Mouse (Mus musculus) hindbrain, embryonic 15.5 days (tissue): ENCODE results near the gene Agps. TPM values are rescaled to one million over a fixed set of nuclear protein-coding genes. Genes with fewer than 3 reads are reported as not detected.
"Not testable (repeated sequence)": the region's sequence is repeated elsewhere in the genome, so short reads cannot be mapped to it uniquely, and the experiment has no call there.

Experiments used
- ATAC-seq: fragments of 200-750 bp; cut with Nextera tagmentation; 2 replicates; pipeline ENCODE4 v1.8.0; 2017; ENCODE audit warnings: low read depth, moderate number of reproducible peaks, moderate TSS enrichment; ENCODE audit not compliant: low FRiP score
- H3K27ac ChIP-seq: fragments of 300-500 bp; sonication (generic); replicated peaks from 2 replicates; pipeline ENCODE4 v1.5.1; 2015; ENCODE audit warnings: mild to moderate bottlenecking, inconsistent platforms
- H3K27me3 ChIP-seq: fragments of 300-500 bp; sonication (generic); 2 replicates; pipeline ENCODE4 v1.6.1; 2015; ENCODE audit warnings: control low read depth, inconsistent platforms
- H3K36me3 ChIP-seq: fragments of 300-500 bp; sonication (generic); 2 replicates; pipeline ENCODE4 v1.6.1; 2015; ENCODE audit warnings: control low read depth, inconsistent platforms
- H3K4me1 ChIP-seq: fragments of 300-500 bp; sonication (generic); replicated peaks from 2 replicates; pipeline ENCODE4 v1.6.1; 2015; ENCODE audit warnings: control low read depth, inconsistent platforms
- H3K4me2 ChIP-seq: fragments of 300-500 bp; sonication (generic); 2 replicates; pipeline ENCODE4 v1.6.1; 2015; ENCODE audit warnings: moderate library complexity, mild to moderate bottlenecking, inconsistent platforms
- H3K4me3 ChIP-seq: fragments of 300-500 bp; sonication (generic); 2 replicates; pipeline ENCODE4 v1.5.1; 2015; ENCODE audit warnings: mild to moderate bottlenecking, inconsistent platforms
- H3K9ac ChIP-seq: fragments of 300-500 bp; sonication (generic); 2 replicates; pipeline ENCODE4 v1.6.1; 2015; ENCODE audit warnings: inconsistent platforms
- H3K9me3 ChIP-seq: fragments of 300-500 bp; sonication (generic); 2 replicates; pipeline ENCODE4 v1.6.1; 2016; ENCODE audit warnings: control low read depth, inconsistent platforms
- WGBS: fragments of 180-500 bp; shearing (Covaris S2); methylation state at CpG from one replicate; pipeline ENCODE4 v1.1.7; 2015; 5-methylcytosine and 5-hydroxymethylcytosine counted together
- polyA plus RNA-seq: library from polyadenylated mRNA; unstranded; fragments of >200 nt; fragmentation: Nextera tagmentation; extraction: Ambion mirVana; gene quantifications from 2 replicates; pipeline ENCODE4 v1.2.1, GENCODE M21; 2015

The Agps gene
- polyA plus RNA-seq, 1 experiment from 2014 or later, result 28.0 TPM

DNA sequence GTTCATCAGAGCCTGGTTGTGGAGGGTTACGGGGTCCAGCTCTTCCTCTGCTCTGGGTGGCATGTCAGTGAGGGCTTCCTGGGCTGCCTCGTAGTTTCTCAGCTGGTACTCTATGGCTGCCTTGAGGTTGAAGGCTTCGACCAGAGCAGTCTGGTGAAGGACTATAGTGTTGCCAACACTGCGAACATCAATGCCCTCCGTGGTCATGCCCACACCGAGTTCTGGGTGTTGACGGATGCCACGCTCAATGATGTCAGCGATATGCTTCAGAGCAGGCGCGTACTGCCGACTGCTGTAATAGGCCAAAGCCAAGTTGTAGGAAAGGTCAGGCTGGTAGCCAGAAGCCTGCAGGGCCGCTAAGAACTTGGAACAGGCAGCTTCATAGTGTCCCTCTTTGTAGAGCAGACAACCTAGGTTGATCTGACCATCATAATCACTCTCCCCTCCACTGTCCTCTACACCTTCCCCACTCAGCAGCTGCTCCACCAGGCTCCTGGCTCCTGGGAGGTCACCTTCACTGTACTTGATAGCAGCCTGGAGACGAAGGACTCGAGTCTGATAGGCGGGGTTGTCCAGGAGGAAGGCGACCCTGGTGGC is 105.6 kb downstream of the Agps start:
- peak overlapping the region; percentile 35; the same call in 1 of the 2 replicates for H3K9ac ChIP-seq
- 72% methylated on average over 16 of the region's 17 CpGs for WGBS
- not testable (repeated sequence) for H3K36me3 ChIP-seq, H3K9me3 ChIP-seq, H3K4me1 ChIP-seq, H3K27me3 ChIP-seq
- H3K27ac ChIP-seq, result peak overlapping the region; percentile 92
- ATAC-seq, result peak; percentile 31; the same call in 1 of the 2 replicates
- peak overlapping the region; percentile 57 for H3K4me2 ChIP-seq
- H3K4me3 ChIP-seq, result peak overlapping the region; percentile 55

GRCm38 (mm10) chr2:75938117-75939063 is 106.4 kb downstream of the Agps start, which contains the start of gene Ttc30b:
Ttc30b (minus strand) TSS chr2:75938585.
- Histone ChIP-seq H3K27ac (peak within 1 kb of the TSS; percentile 92), H3K36me3 (no peaks in the 10 kb centered on the region), H3K4me2 (peak within 1 kb of the TSS; percentile 57), H3K4me3 (peak within 1 kb of the TSS; percentile 55), H3K4me1 (peaks cover 4% of the 10 kb centered on the region; the same call in 1 of the 2 replicates), H3K9ac (peak within 1 kb of the TSS; percentile 35), H3K9me3 (no peaks in the 10 kb centered on the region), H3K27me3 (no peaks in the 10 kb centered on the region)
- 3% methylated on average over 39 of the region's 42 CpGs for WGBS
- ATAC-seq, result peak; percentile 93

- ATAC-seq, result no peak
- H3K36me3 ChIP-seq, result no peaks in the 10 kb centered on the region
- no peaks in the 10 kb centered on the region for H3K9me3 ChIP-seq
- H3K9ac ChIP-seq, result no peak overlapping the region
- H3K4me2 ChIP-seq, result no peak overlapping the region
- no peak overlapping the region for H3K27ac ChIP-seq
- H3K27me3 ChIP-seq, result no peaks in the 10 kb centered on the region
- no peaks in the 10 kb centered on the region for H3K4me1 ChIP-seq
- 92% methylated on average over 8 of the region's 8 CpGs for WGBS
- no peak overlapping the region for H3K4me3 ChIP-seq
Observed at GRCm38 (mm10) chr2:75950685-75951084, 118.7 kb downstream of the Agps start.

DNA sequence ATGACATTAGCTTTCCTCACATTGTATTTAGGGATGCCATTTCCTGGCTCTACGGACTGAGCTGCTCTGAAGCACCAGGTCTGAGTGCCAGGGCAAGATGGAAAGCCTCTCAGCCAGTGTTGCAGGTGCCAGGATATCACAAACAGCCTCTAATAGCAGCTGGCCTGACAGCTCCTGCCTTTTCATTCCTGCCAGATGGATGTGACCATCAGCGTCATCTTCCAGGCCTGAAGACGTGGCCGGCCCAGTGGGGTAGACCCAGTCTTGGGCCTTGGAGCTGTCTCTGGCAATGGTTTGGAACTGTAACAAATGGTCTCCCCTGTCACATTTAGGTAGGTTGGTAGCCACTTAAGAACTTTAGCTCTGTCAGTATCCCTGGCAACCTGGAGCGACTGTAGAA is 121.3 kb downstream of the Agps start:
- 87% methylated on average over 5 of the region's 5 CpGs for WGBS
- H3K4me1 ChIP-seq, result peaks cover 1% of the 10 kb centered on the region; the same call in 1 of the 2 replicates
- no peaks in the 10 kb centered on the region for H3K9me3 ChIP-seq
- no peaks in the 10 kb centered on the region for H3K27me3 ChIP-seq
- no peak overlapping the region for H3K4me3 ChIP-seq
- H3K9ac ChIP-seq, result no peak overlapping the region
- H3K36me3 ChIP-seq, result no peaks in the 10 kb centered on the region
- H3K27ac ChIP-seq, result no peak overlapping the region
- ATAC-seq, result no peak
- no peak overlapping the region for H3K4me2 ChIP-seq

DNA sequence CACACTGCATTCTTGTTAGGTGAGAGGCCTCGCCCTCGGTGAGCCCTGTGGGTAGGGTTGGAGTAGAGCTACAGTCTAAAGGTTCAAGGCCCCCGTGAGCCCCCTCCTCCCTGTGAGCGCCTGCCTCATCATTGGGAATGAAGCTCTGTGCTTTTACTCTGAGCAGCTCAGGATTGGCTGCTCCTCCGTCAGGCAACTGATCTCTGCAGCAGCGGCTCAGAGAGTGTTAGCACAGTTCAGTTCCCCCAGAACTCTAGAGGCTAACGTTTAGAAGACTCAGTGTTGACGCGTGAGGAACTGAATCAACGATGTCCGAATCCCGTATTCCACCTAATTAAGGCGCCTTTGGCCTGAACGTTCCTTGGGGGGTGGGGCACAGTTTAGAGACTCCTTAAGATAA is 123.7 kb downstream of the Agps start:
- H3K4me1 ChIP-seq, result peaks cover 23% of the 10 kb centered on the region
- H3K9ac ChIP-seq, result no peak overlapping the region
- no peak overlapping the region for H3K4me3 ChIP-seq
- no peaks in the 10 kb centered on the region for H3K9me3 ChIP-seq
- no peak for ATAC-seq
- 56% methylated on average over 14 of the region's 14 CpGs for WGBS
- H3K27ac ChIP-seq, result no peak overlapping the region
- no peak overlapping the region for H3K4me2 ChIP-seq
- no peaks in the 10 kb centered on the region for H3K36me3 ChIP-seq
- no peaks in the 10 kb centered on the region for H3K27me3 ChIP-seq

DNA sequence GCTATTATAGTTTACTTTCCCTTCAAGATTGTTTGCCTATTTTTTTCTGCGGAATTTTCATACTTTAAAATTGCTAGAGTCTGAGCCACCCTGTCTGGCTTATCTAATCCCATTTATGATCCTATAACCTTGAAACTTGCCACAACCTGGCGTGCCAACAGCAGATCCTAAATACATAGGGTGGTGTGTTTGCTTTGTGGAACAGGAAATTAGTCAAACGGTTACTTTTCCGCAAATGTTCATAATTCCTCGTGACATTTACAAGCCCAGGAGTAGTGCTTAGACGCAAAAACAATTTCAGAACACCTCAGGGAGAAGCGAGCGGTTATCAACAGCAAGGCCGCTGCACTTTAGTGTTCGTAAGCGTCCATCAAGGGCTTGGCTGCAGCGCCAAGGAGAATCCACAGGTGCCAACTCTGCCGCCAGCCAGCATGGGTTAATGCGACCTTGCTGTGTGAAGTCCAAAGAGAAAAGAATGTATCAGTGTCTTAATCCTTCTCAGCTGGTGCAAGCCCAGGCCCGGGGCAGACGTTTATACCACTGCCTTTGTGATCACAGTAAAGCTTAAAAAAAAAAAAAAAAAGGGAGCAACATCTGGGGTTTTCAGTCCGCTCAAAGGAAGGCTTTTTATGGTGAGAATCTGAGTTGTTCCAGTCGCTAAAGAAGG is 127.3 kb downstream of the Agps start:
- Histone ChIP-seq H3K4me3 (no peak overlapping the region), H3K9me3 (no peaks in the 10 kb centered on the region), H3K36me3 (no peaks in the 10 kb centered on the region), H3K4me1 (peaks cover 26% of the 10 kb centered on the region), H3K27me3 (no peaks in the 10 kb centered on the region), H3K4me2 (peak overlapping the region; percentile 45), H3K27ac (peak overlapping the region; percentile 69), H3K9ac (no peak overlapping the region)
- ATAC-seq, result no peak
- WGBS, result 32% methylated on average over 18 of the region's 18 CpGs

GRCm38 (mm10) chr2:75959850-75960365 is 127.9 kb downstream of the Agps start:
- H3K4me1 ChIP-seq, result peaks cover 32% of the 10 kb centered on the region
- no peak overlapping the region for H3K9ac ChIP-seq
- WGBS, result 9% methylated on average over 15 of the region's 15 CpGs
- peak; percentile 74 for ATAC-seq
- H3K4me2 ChIP-seq, result peak overlapping the region; percentile 45
- no peaks in the 10 kb centered on the region for H3K9me3 ChIP-seq
- no peak overlapping the region for H3K4me3 ChIP-seq
- no peaks in the 10 kb centered on the region for H3K27me3 ChIP-seq
- no peaks in the 10 kb centered on the region for H3K36me3 ChIP-seq
- H3K27ac ChIP-seq, result peak overlapping the region; percentile 69

DNA sequence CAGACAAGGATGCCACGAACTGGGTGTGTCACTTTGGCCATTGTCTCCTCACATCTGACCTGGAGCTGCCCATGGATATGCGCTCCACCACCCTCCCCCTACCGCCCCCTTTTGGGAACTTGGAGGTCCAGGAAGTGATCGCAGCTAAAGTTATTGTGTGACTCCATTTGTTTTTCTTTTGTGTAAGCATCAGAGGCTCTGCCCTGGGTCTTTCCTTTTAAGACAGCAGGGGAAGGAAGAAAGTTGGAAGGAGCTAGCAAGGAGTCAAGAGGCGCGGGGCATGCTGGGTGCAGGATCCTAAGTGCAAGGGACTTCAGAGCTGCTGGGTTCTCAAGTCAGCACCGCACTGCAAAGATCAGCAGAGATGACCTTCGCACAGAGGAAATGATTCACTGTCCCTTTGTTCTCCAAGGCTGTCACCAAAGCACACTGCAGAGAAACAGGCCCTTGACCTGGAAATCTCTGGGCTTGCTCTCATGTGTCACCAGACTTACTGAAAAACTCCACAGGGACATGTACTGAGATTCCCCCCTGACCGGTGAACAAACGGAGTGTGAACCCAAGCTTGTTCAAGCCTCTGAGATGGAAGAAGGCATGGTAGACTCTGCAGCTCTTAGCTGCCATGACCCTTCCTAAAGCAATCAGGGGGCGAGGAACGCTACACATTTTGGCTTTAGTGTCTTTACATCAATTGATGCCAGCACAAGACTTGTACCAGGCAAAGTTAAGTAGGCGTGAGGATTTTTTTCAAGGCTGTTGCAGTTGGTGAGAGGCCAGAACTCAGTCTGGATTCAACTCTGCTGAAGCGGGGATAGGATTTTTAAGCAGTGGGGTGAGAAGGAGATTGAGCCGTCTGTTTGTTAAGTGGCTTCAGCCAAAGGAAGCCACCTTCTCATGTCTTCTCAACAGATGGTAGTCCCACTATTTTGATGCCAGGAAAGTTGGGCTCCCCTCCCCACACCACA is 128.7 kb downstream of the Agps start:
- Histone ChIP-seq H3K9ac (no peak overlapping the region), H3K4me2 (peak overlapping the region; percentile 45), H3K27me3 (no peaks in the 10 kb centered on the region), H3K4me3 (no peak overlapping the region), H3K4me1 (peaks cover 32% of the 10 kb centered on the region), H3K36me3 (no peaks in the 10 kb centered on the region), H3K9me3 (no peaks in the 10 kb centered on the region), H3K27ac (peak overlapping the region; percentile 69)
- 48% methylated on average over 15 of the region's 15 CpGs for WGBS
- ATAC-seq, result peak; percentile 6; the same call in 1 of the 2 replicates

DNA sequence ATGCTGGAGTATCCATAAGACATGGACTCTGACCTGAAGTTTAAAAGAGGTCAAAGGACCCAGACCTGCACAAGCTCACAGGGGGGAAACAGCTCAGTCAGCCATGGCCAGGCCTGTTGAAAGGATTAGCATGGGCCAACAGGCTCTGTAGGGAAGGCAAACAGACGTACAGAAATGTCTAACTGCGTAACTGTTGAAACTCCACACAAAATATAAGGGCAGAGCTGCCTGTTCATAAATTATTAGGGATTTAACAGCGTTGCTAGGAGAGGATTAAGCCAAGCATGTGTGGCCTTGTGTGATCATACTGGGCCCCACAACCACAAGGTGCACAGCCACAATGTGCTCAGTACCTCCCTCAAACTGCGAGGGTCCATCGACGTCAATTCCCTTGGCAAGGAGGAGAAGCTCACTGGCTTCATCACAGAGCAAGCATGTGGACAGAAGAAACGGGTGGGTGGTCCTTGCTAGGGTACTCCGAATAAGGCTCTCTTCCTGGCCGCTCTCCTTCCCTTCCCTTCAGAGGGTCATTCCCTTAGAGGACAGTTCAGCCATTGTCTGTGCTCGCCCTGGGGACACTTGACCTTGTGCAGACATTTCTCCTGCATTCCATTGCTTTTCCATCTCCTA is 131.3 kb downstream of the Agps start:
- Histone ChIP-seq H3K27ac (no peak overlapping the region), H3K4me3 (no peak overlapping the region), H3K4me1 (peaks cover 31% of the 10 kb centered on the region), H3K4me2 (no peak overlapping the region), H3K27me3 (no peaks in the 10 kb centered on the region), H3K9ac (no peak overlapping the region), H3K9me3 (no peaks in the 10 kb centered on the region), H3K36me3 (no peaks in the 10 kb centered on the region)
- ATAC-seq, result no peak
- 61% methylated on average over 10 of the region's 10 CpGs for WGBS

- Histone ChIP-seq H3K36me3 (no peaks in the 10 kb centered on the region), H3K4me1 (peaks cover 26% of the 10 kb centered on the region), H3K27me3 (no peaks in the 10 kb centered on the region), H3K4me2 (peak overlapping the region; percentile 49), H3K9me3 (no peaks in the 10 kb centered on the region), H3K27ac (no peak overlapping the region), H3K4me3 (no peak overlapping the region), H3K9ac (no peak overlapping the region)
- WGBS, result 73% methylated on average over 5 of the region's 5 CpGs
- ATAC-seq, result no peak
Observed at GRCm38 (mm10) chr2:75964051-75964450, 132.1 kb downstream of the Agps start.
